Mouse (Mus musculus) embryonic facial prominence, embryonic 11.5 days (tissue): ENCODE data around the gene Fam19a1. TPM values are rescaled to one million over a fixed set of nuclear protein-coding genes. Genes with fewer than 3 reads are reported as not detected.

Experiments used
- ATAC-seq: fragments of 200-750 bp; cut with Nextera tagmentation; replicated peaks from 2 replicates; pipeline ENCODE4 v1.8.0; 2017; ENCODE audit warnings: low read depth; ENCODE audit not compliant: insufficient number of reproducible peaks, low FRiP score, low TSS enrichment
- DNase-seq: peaks from one replicate; pipeline ENCODE4 v3.0.0-alpha.2; 2015; ENCODE audit warnings: low spot score
- H3K27ac ChIP-seq: fragments of 300-500 bp; sonication (generic); replicated peaks from 2 replicates; pipeline ENCODE4 v1.5.1; 2014; ENCODE audit warnings: mild to moderate bottlenecking, low read depth, low read length, control low read depth
- H3K27me3 ChIP-seq: fragments of 300-500 bp; sonication (generic); 2 replicates; pipeline ENCODE4 v1.6.1; 2014; ENCODE audit warnings: mild to moderate bottlenecking, low read length, moderate library complexity, mixed read lengths; ENCODE audit not compliant: control insufficient read depth, insufficient read depth
- H3K36me3 ChIP-seq: fragments of 300-500 bp; sonication (generic); replicated peaks from 2 replicates; pipeline ENCODE4 v1.6.1; 2014; ENCODE audit warnings: low read depth, mild to moderate bottlenecking, low read length, moderate library complexity, mixed read lengths; ENCODE audit not compliant: control insufficient read depth, insufficient read depth
- H3K4me1 ChIP-seq: fragments of 300-500 bp; sonication (generic); 2 replicates; pipeline ENCODE4 v1.6.1; 2014; ENCODE audit warnings: low read length, mixed read lengths; ENCODE audit not compliant: control insufficient read depth, insufficient read depth
- H3K4me2 ChIP-seq: fragments of 300-500 bp; sonication (generic); 2 replicates; pipeline ENCODE4 v1.6.1; 2014; ENCODE audit warnings: low read depth, mild to moderate bottlenecking, control low read depth, low read length, moderate library complexity
- H3K4me3 ChIP-seq: fragments of 300-500 bp; sonication (generic); 2 replicates; pipeline ENCODE4 v1.5.1; 2014; ENCODE audit warnings: low read depth, low read length, control low read depth
- H3K9ac ChIP-seq: fragments of 300-500 bp; sonication (generic); replicated peaks from 2 replicates; pipeline ENCODE4 v1.6.1; 2014; ENCODE audit warnings: mild to moderate bottlenecking, control low read depth, low read length
- H3K9me3 ChIP-seq: fragments of 300-500 bp; sonication (generic); replicated peaks from 2 replicates; pipeline ENCODE4 v1.6.1; 2016; ENCODE audit warnings: mild to moderate bottlenecking, low read length, inconsistent platforms, mixed read lengths; ENCODE audit not compliant: control insufficient read depth
- WGBS: fragments of 180-500 bp; shearing (Covaris S2); extraction: QIAGEN DNeasy Blood & Tissue Kit; methylation state at CpG from one replicate; pipeline ENCODE4 v1.1.7; 2014; 5-methylcytosine and 5-hydroxymethylcytosine counted together
- polyA plus RNA-seq: library from polyadenylated mRNA; unstranded; fragments of >200 nt; fragmentation: Nextera tagmentation; extraction: Ambion mirVana; gene quantifications from 2 replicates; pipeline ENCODE4 v1.2.1, GENCODE M21; 2014

Gene Fam19a1
- polyA plus RNA-seq, 1 experiment from 2014 or later, result 0.63 TPM

DNA sequence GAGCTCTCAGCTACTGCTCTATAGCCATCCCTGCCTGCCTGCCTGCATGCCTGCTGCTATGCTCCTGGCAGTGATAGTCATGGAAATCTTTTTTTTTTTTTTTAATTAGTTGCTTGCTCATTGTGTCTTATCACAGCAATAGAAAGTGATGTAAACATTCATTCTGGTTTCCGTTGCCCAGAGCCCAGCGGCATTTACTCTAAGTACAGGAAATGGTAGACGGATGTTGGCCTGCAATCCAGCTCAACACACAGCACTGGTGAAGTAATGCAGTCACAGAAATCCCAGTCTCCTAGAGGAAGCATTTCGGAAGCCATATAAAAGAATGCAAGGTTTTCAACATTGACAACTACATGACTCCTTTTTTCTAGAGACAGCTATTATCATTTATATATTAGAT, 153.5 kb downstream of the Fam19a1 start:
- Histone ChIP-seq H3K4me3 (no peak overlapping the region), H3K36me3 (no peaks in the 10 kb centered on the region), H3K9me3 (no peaks in the 10 kb centered on the region), H3K9ac (no peak overlapping the region), H3K4me2 (no peak overlapping the region), H3K27me3 (no peaks in the 10 kb centered on the region), H3K27ac (no peak overlapping the region), H3K4me1 (no peaks in the 10 kb centered on the region)
- DNase-seq (no peak), ATAC-seq (no peak)
- 75% methylated on average over 4 of the region's 4 CpGs for WGBS

GRCm38 (mm10) chr6:96268788-96269187, 155.8 kb downstream of the Fam19a1 start:
- Histone ChIP-seq H3K9ac (no peak overlapping the region), H3K27me3 (no peaks in the 10 kb centered on the region), H3K9me3 (no peaks in the 10 kb centered on the region), H3K36me3 (no peaks in the 10 kb centered on the region), H3K4me2 (no peak overlapping the region), H3K27ac (no peak overlapping the region), H3K4me1 (no peaks in the 10 kb centered on the region), H3K4me3 (no peak overlapping the region)
- DNase-seq, result no peak
- no peak for ATAC-seq

DNA sequence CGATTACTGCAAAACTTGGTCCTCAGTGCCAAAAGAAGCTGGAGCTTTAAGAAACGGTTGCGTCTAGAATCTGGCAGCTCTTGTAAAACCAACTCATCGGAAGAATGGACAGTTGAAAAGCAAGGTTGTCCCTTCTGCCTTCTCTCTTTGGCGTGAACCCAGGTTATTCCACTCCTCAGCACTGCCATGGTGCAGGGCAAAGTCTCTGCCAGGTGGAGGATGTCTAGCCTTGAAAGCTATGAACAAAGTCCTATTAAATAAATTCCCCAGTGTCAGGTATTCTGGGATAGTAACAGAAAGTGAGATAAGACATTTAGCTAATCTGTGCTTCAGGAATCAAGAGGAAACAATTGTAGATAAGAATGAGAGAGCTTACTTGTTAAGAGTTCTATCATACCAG, 157.5 kb downstream of the Fam19a1 start:
- WGBS, result 94% methylated on average over 5 of the region's 5 CpGs
- H3K36me3 ChIP-seq, result no peaks in the 10 kb centered on the region
- no peaks in the 10 kb centered on the region for H3K4me1 ChIP-seq
- no peak overlapping the region for H3K9ac ChIP-seq
- H3K4me2 ChIP-seq, result no peak overlapping the region
- DNase-seq (no peak), ATAC-seq (no peak)
- no peaks in the 10 kb centered on the region for H3K9me3 ChIP-seq
- no peaks in the 10 kb centered on the region for H3K27me3 ChIP-seq
- H3K4me3 ChIP-seq, result no peak overlapping the region
- H3K27ac ChIP-seq, result no peak overlapping the region

- no peak overlapping the region for H3K4me2 ChIP-seq
- no peak for ATAC-seq
- no peak overlapping the region for H3K4me3 ChIP-seq
- WGBS, result 87% methylated on average over 4 of the region's 4 CpGs
- H3K9me3 ChIP-seq, result no peaks in the 10 kb centered on the region
- no peaks in the 10 kb centered on the region for H3K27me3 ChIP-seq
- H3K4me1 ChIP-seq, result no peaks in the 10 kb centered on the region
- no peak overlapping the region for H3K9ac ChIP-seq
- no peak overlapping the region for H3K27ac ChIP-seq
- DNase-seq, result no peak
- no peaks in the 10 kb centered on the region for H3K36me3 ChIP-seq
These were observed 170.8 kb downstream of the Fam19a1 start for GRCm38 (mm10) chr6:96283731-96284130.

DNA sequence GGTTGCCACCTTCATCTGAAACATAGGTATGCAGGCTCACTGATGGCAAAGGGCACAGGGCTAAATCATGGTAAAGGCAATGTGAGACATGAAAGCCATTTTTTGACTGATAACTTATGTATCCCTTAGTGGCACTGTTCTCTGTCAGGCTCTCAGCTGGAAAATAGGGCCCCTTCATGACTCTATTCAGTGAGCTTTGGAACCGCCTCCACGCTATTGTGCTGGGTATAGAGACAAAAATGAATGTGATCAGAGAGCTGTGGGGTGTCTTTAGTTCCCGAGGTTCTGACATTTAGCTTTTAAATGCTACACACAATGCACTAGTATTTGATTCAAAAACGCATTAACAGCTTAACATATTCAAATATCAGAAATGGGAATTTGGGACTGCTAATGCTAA, 171.6 kb downstream of the Fam19a1 start:
- H3K4me3 ChIP-seq, result no peak overlapping the region
- no peak for DNase-seq
- no peaks in the 10 kb centered on the region for H3K9me3 ChIP-seq
- no peaks in the 10 kb centered on the region for H3K27me3 ChIP-seq
- H3K36me3 ChIP-seq, result no peaks in the 10 kb centered on the region
- 68% methylated on average over 4 of the region's 4 CpGs for WGBS
- H3K4me1 ChIP-seq, result no peaks in the 10 kb centered on the region
- no peak overlapping the region for H3K27ac ChIP-seq
- H3K9ac ChIP-seq, result no peak overlapping the region
- no peak for ATAC-seq
- no peak overlapping the region for H3K4me2 ChIP-seq

DNA sequence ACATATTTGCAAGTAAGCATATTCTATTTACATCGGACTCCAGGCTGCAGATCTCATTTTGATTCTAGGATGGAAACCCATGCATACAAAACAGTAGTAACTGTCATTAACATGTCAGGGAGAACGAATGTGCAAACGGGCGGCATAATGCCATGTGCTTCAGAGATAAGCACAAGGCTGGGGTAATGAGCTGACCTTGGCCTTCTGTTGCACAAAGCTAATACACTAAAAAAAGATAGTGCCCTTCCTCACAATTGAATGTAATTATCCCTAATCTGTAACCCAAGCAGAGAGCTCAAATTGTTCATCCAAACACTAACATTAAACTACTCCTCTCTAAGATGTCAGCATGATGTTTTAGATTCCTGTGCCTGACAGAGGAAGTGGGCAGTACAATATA, 173.3 kb downstream of the Fam19a1 start:
- ATAC-seq (no peak), DNase-seq (no peak)
- Histone ChIP-seq H3K9me3 (no peaks in the 10 kb centered on the region), H3K27me3 (no peaks in the 10 kb centered on the region), H3K27ac (no peak overlapping the region), H3K36me3 (no peaks in the 10 kb centered on the region), H3K4me1 (no peaks in the 10 kb centered on the region), H3K9ac (no peak overlapping the region), H3K4me3 (no peak overlapping the region), H3K4me2 (no peak overlapping the region)
- WGBS, result 39% methylated on average over 4 of the region's 4 CpGs

GRCm38 (mm10) chr6:96287377-96287776, 174.4 kb downstream of the Fam19a1 start:
- H3K27ac ChIP-seq, result no peak overlapping the region
- H3K9me3 ChIP-seq, result no peaks in the 10 kb centered on the region
- no peak for DNase-seq
- WGBS, result 48% methylated on average over 2 of the region's 2 CpGs
- no peak overlapping the region for H3K4me3 ChIP-seq
- H3K36me3 ChIP-seq, result no peaks in the 10 kb centered on the region
- ATAC-seq, result no peak
- H3K4me1 ChIP-seq, result no peaks in the 10 kb centered on the region
- no peaks in the 10 kb centered on the region for H3K27me3 ChIP-seq
- H3K9ac ChIP-seq, result no peak overlapping the region
- H3K4me2 ChIP-seq, result no peak overlapping the region

GRCm38 (mm10) chr6:96289672-96290071, 176.7 kb downstream of the Fam19a1 start:
- DNase-seq (no peak), ATAC-seq (no peak)
- Histone ChIP-seq H3K4me2 (no peak overlapping the region), H3K9ac (no peak overlapping the region), H3K36me3 (no peaks in the 10 kb centered on the region), H3K9me3 (no peaks in the 10 kb centered on the region), H3K27ac (no peak overlapping the region), H3K27me3 (no peaks in the 10 kb centered on the region), H3K4me3 (no peak overlapping the region), H3K4me1 (no peaks in the 10 kb centered on the region)
- WGBS, result 12% methylated on average over 4 of the region's 4 CpGs

- H3K27me3 ChIP-seq, result no peaks in the 10 kb centered on the region
- 82% methylated on average over 2 of the region's 2 CpGs for WGBS
- H3K4me2 ChIP-seq, result no peak overlapping the region
- ATAC-seq, result no peak
- H3K4me3 ChIP-seq, result no peak overlapping the region
- no peaks in the 10 kb centered on the region for H3K9me3 ChIP-seq
- no peaks in the 10 kb centered on the region for H3K4me1 ChIP-seq
- no peak overlapping the region for H3K9ac ChIP-seq
- H3K27ac ChIP-seq, result no peak overlapping the region
- no peaks in the 10 kb centered on the region for H3K36me3 ChIP-seq
- DNase-seq, result no peak
These were observed 234.5 kb downstream of the Fam19a1 start for GRCm38 (mm10) chr6:96347491-96347890.
